Mouse (Mus musculus): ENCODE measurements around the gene Arglu1.

Arglu1 gene

GRCm38 (mm10) chr8:8690146-8691092 lies at the start of gene Arglu1:
TSS of gene Arglu1 (minus strand) at chr8:8690521.
- Histone ChIP-seq H3K27me3 (ENCODE audit: control insufficient read depth, insufficient read depth, low read length, poor library complexity, severe bottlenecking) (no peaks in the 10 kb centered on the region), H3K36me3 (ENCODE audit: control insufficient read depth, insufficient read depth, low read length, poor library complexity, severe bottlenecking) (no peaks in the 10 kb centered on the region)
- DNase-seq (ENCODE audit: low read depth, low spot score), result peak; percentile 96

- DNase-seq (ENCODE audit: low read depth, low spot score), result no peak
- Histone ChIP-seq H3K27me3 (ENCODE audit: control insufficient read depth, insufficient read depth, low read length, poor library complexity, severe bottlenecking) (no peaks in the 10 kb centered on the region), H3K36me3 (ENCODE audit: control insufficient read depth, insufficient read depth, low read length, poor library complexity, severe bottlenecking) (no peaks in the 10 kb centered on the region)
Observed at GRCm38 (mm10) chr8:8737271-8737670, 47.0 kb upstream of the Arglu1 start.

GRCm38 (mm10) chr8:8736826-8737225 lies 46.5 kb upstream of the Arglu1 start:
- no peaks in the 10 kb centered on the region for H3K36me3 ChIP-seq (ENCODE audit: control insufficient read depth, insufficient read depth, low read length, poor library complexity, severe bottlenecking)
- no peak for DNase-seq (ENCODE audit: low read depth, low spot score)
- no peaks in the 10 kb centered on the region for H3K27me3 ChIP-seq (ENCODE audit: control insufficient read depth, insufficient read depth, low read length, poor library complexity, severe bottlenecking)

GRCm38 (mm10) chr8:8733804-8734203 lies 43.5 kb upstream of the Arglu1 start:
- no peaks in the 10 kb centered on the region for H3K27me3 ChIP-seq (ENCODE audit: control insufficient read depth, insufficient read depth, low read length, poor library complexity, severe bottlenecking)
- DNase-seq (ENCODE audit: low read depth, low spot score), result peak; percentile 52

GRCm38 (mm10) chr8:8728643-8729042 lies 38.3 kb upstream of the Arglu1 start:
- no peak for DNase-seq (ENCODE audit: low read depth, low spot score)
- H3K27me3 ChIP-seq (ENCODE audit: control insufficient read depth, insufficient read depth, low read length, poor library complexity, severe bottlenecking), result no peaks in the 10 kb centered on the region
- no peaks in the 10 kb centered on the region for H3K36me3 ChIP-seq (ENCODE audit: control insufficient read depth, insufficient read depth, low read length, poor library complexity, severe bottlenecking)

More at GRCm38 (mm10) chr8:8733804-8734203, 43.5 kb upstream of the Arglu1 start:
- no peaks in the 10 kb centered on the region for H3K36me3 ChIP-seq (ENCODE audit: control insufficient read depth, insufficient read depth, low read length, poor library complexity, severe bottlenecking)

GRCm38 (mm10) chr8:8726547-8726946 lies 36.2 kb upstream of the Arglu1 start:
- Histone ChIP-seq H3K27me3 (ENCODE audit: control insufficient read depth, insufficient read depth, low read length, poor library complexity, severe bottlenecking) (no peaks in the 10 kb centered on the region), H3K36me3 (ENCODE audit: control insufficient read depth, insufficient read depth, low read length, poor library complexity, severe bottlenecking) (no peaks in the 10 kb centered on the region)
- DNase-seq (ENCODE audit: low read depth, low spot score), result no peak

- Histone ChIP-seq H3K27me3 (ENCODE audit: control insufficient read depth, insufficient read depth, low read length, poor library complexity, severe bottlenecking) (no peaks in the 10 kb centered on the region), H3K36me3 (ENCODE audit: control insufficient read depth, insufficient read depth, low read length, poor library complexity, severe bottlenecking) (no peaks in the 10 kb centered on the region)
- no peak for DNase-seq (ENCODE audit: low read depth, low spot score)
Observed at GRCm38 (mm10) chr8:8704813-8705212, 14.5 kb upstream of the Arglu1 start.

- H3K27me3 ChIP-seq (ENCODE audit: control insufficient read depth, insufficient read depth, low read length, poor library complexity, severe bottlenecking), result no peaks in the 10 kb centered on the region
- H3K36me3 ChIP-seq (ENCODE audit: control insufficient read depth, insufficient read depth, low read length, poor library complexity, severe bottlenecking), result no peaks in the 10 kb centered on the region
- DNase-seq (ENCODE audit: low read depth, low spot score), result no peak
Observed at GRCm38 (mm10) chr8:8703668-8704067, 13.3 kb upstream of the Arglu1 start.

- H3K27me3 ChIP-seq (ENCODE audit: control insufficient read depth, insufficient read depth, low read length, poor library complexity, severe bottlenecking), result no peaks in the 10 kb centered on the region
- no peak for DNase-seq (ENCODE audit: low read depth, low spot score)
- no peaks in the 10 kb centered on the region for H3K36me3 ChIP-seq (ENCODE audit: control insufficient read depth, insufficient read depth, low read length, poor library complexity, severe bottlenecking)
Observed at GRCm38 (mm10) chr8:8700821-8701220, 10.5 kb upstream of the Arglu1 start.

- H3K36me3 ChIP-seq (ENCODE audit: control insufficient read depth, insufficient read depth, low read length, poor library complexity, severe bottlenecking), result no peaks in the 10 kb centered on the region
- no peak for DNase-seq (ENCODE audit: low read depth, low spot score)
- H3K27me3 ChIP-seq (ENCODE audit: control insufficient read depth, insufficient read depth, low read length, poor library complexity, severe bottlenecking), result no peaks in the 10 kb centered on the region
Observed at GRCm38 (mm10) chr8:8700229-8700628, 9.9 kb upstream of the Arglu1 start.

- peak; percentile 67 for DNase-seq (ENCODE audit: low read depth, low spot score)
- Histone ChIP-seq H3K27me3 (ENCODE audit: control insufficient read depth, insufficient read depth, low read length, poor library complexity, severe bottlenecking) (no peaks in the 10 kb centered on the region), H3K36me3 (ENCODE audit: control insufficient read depth, insufficient read depth, low read length, poor library complexity, severe bottlenecking) (no peaks in the 10 kb centered on the region)
Observed at GRCm38 (mm10) chr8:8689454-8690145, 721 bp downstream of the Arglu1 start.

GRCm38 (mm10) chr8:8688823-8689453 lies 1.4 kb downstream of the Arglu1 start:
- peak; percentile 60 for DNase-seq (ENCODE audit: low read depth, low spot score)
- Histone ChIP-seq H3K36me3 (ENCODE audit: control insufficient read depth, insufficient read depth, low read length, poor library complexity, severe bottlenecking) (no peaks in the 10 kb centered on the region), H3K27me3 (ENCODE audit: control insufficient read depth, insufficient read depth, low read length, poor library complexity, severe bottlenecking) (no peaks in the 10 kb centered on the region)

GRCm38 (mm10) chr8:8685517-8685916 lies 4.8 kb downstream of the Arglu1 start:
- DNase-seq (ENCODE audit: low read depth, low spot score), result peak; percentile 19
- H3K36me3 ChIP-seq (ENCODE audit: control insufficient read depth, insufficient read depth, low read length, poor library complexity, severe bottlenecking), result peaks cover 16% of the 10 kb centered on the region; the same call in 1 of the 2 replicates
- no peaks in the 10 kb centered on the region for H3K27me3 ChIP-seq (ENCODE audit: control insufficient read depth, insufficient read depth, low read length, poor library complexity, severe bottlenecking)

GRCm38 (mm10) chr8:8682697-8683096 lies 7.6 kb downstream of the Arglu1 start:
- DNase-seq (ENCODE audit: low read depth, low spot score), result no peak
- no peaks in the 10 kb centered on the region for H3K27me3 ChIP-seq (ENCODE audit: control insufficient read depth, insufficient read depth, low read length, poor library complexity, severe bottlenecking)
- peaks cover 19% of the 10 kb centered on the region; the same call in 1 of the 2 replicates for H3K36me3 ChIP-seq (ENCODE audit: control insufficient read depth, insufficient read depth, low read length, poor library complexity, severe bottlenecking)

- no peaks in the 10 kb centered on the region for H3K27me3 ChIP-seq (ENCODE audit: control insufficient read depth, insufficient read depth, low read length, poor library complexity, severe bottlenecking)
- peaks cover 18% of the 10 kb centered on the region; the same call in 1 of the 2 replicates for H3K36me3 ChIP-seq (ENCODE audit: control insufficient read depth, insufficient read depth, low read length, poor library complexity, severe bottlenecking)
- no peak for DNase-seq (ENCODE audit: low read depth, low spot score)
Observed at GRCm38 (mm10) chr8:8678236-8678635, 12.1 kb downstream of the Arglu1 start.

Data from splenic B cell, adult 2 months (primary cell).